22 mouse cellular contexts compared by ENCODE assay signal in the genomic region with DNA sequence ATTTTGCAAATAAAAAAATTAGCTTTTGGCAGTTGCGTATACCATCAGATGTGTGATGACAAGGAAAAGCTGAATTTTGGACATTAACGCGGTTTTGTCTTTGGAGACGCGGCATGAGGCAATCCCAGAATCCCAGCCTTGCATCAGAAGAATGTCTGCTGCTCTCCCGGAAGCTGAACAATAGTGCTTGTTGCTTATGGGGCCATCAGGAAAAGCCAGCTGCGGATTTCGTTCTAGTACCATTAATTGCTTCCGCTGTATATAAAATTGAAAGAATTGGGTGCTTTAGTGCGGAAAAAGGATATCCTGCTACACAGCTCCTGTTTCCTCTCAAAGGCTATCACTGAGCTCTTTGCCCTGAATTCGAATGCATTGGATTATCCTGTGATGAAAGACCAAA. TPM values are rescaled to one million over a fixed set of nuclear protein-coding genes. Genes with fewer than 3 reads are reported as not detected.
DNase-seq lines count a peak whose midpoint lies in the region; ATAC-seq and TF ChIP-seq lines count a peak whose summit lies in the region.
"Had no signal": no experiment of that assay in that cellular context is flagged by ENCODE, and none has a peak within 500 bp of the region (broad histone marks: within the 10 kb centered on the region; RNA-seq: fewer than 3 reads in every experiment).

No protein-coding gene starts in this region.

- no peak overlapping the region for H3K4me2 ChIP-seq in embryonic facial prominence, embryonic 14.5 days (ENCODE audit: low read depth, low read length)
- H3K4me2 ChIP-seq in limb, embryonic 14.5 days (replicated peaks; ENCODE audit: low read depth, low read length, severe bottlenecking): no peak overlapping the region
- H3K4me2 ChIP-seq in midbrain, embryonic 15.5 days: no peak overlapping the region
- no peak overlapping the region for H3K4me2 ChIP-seq in hindbrain, embryonic 14.5 days (replicated peaks)
- H3K4me2 ChIP-seq: embryonic facial prominence, embryonic 12.5 days; limb, embryonic 15.5 days; midbrain, embryonic 12.5 days had no signal

- no peak overlapping the region for H3K27ac ChIP-seq in embryonic facial prominence, embryonic 14.5 days (replicated peaks; ENCODE audit: low read depth, low read length)
- H3K27ac ChIP-seq in embryonic facial prominence, embryonic 10.5 days (replicated peaks): no peak overlapping the region
- no peak overlapping the region for H3K27ac ChIP-seq in limb, embryonic 14.5 days (replicated peaks; ENCODE audit: low read depth, low read length)
- H3K27ac ChIP-seq in limb, embryonic 10.5 days: no peak overlapping the region
- 0 out of 2 replicates have a peak overlapping the region, but pooled peaks have one; percentile 63 for H3K27ac ChIP-seq in midbrain, embryonic 15.5 days
- no peak overlapping the region for H3K27ac ChIP-seq in midbrain, embryonic 10.5 days (replicated peaks)
- H3K27ac ChIP-seq in thymus, adult 2 months (ENCODE audit: control insufficient read depth, insufficient read depth, low read length): no peak overlapping the region
- H3K27ac ChIP-seq in hindbrain, embryonic 14.5 days: no peak overlapping the region
- H3K27ac ChIP-seq: embryonic facial prominence, embryonic 12.5 days; hindbrain, postnatal 0 days; limb, embryonic 15.5 days; macrophage; midbrain, embryonic 12.5 days had no signal

- H3K9me3 ChIP-seq in embryonic facial prominence, embryonic 14.5 days (ENCODE audit: control insufficient read depth, low read length): no peaks in the 10 kb centered on the region
- H3K9me3 ChIP-seq in embryonic facial prominence, embryonic 10.5 days: no peaks in the 10 kb centered on the region
- H3K9me3 ChIP-seq in limb, embryonic 14.5 days (ENCODE audit: control insufficient read depth, low read length): no peaks in the 10 kb centered on the region
- no peaks in the 10 kb centered on the region for H3K9me3 ChIP-seq in limb, embryonic 10.5 days (replicated peaks)
- no peaks in the 10 kb centered on the region for H3K9me3 ChIP-seq in midbrain, embryonic 15.5 days
- no peaks in the 10 kb centered on the region for H3K9me3 ChIP-seq in midbrain, embryonic 10.5 days (replicated peaks)
- no peaks in the 10 kb centered on the region for H3K9me3 ChIP-seq in hindbrain, embryonic 14.5 days (ENCODE audit: control insufficient read depth, low read length)
- H3K9me3 ChIP-seq: embryonic facial prominence, embryonic 12.5 days; limb, embryonic 15.5 days; midbrain, embryonic 12.5 days had no signal

- peak; percentile 32 for DNase-seq in embryonic facial prominence, embryonic 14.5 days (ENCODE audit: low spot score)
- DNase-seq in embryonic facial prominence, embryonic 10.5 days (ENCODE audit: low spot score): no peak
- peak; percentile 15 for DNase-seq in limb, embryonic 14.5 days (ENCODE audit: low spot score)
- no peak for DNase-seq in limb, embryonic 10.5 days (ENCODE audit: low spot score)
- DNase-seq in midbrain, embryonic 10.5 days (ENCODE audit: low spot score): no peak
- DNase-seq in thymus, adult 2 months: no peak
- no peak for DNase-seq in hindbrain, embryonic 14.5 days (ENCODE audit: low spot score)
- DNase-seq: adrenal gland, adult 2 months; cerebellum, adult 18-20 months; cerebellum, postnatal 36 days; heart, postnatal 4 days; right cerebral cortex, adult 18-20 months had no signal

- H3K27me3 ChIP-seq in embryonic facial prominence, embryonic 14.5 days (replicated peaks; ENCODE audit: control insufficient read depth, insufficient read depth, low read length): no peaks in the 10 kb centered on the region
- no peaks in the 10 kb centered on the region for H3K27me3 ChIP-seq in embryonic facial prominence, embryonic 10.5 days (replicated peaks; ENCODE audit: low read depth, poor library complexity, severe bottlenecking)
- H3K27me3 ChIP-seq in limb, embryonic 14.5 days (ENCODE audit: control insufficient read depth, insufficient read depth, low read length): no peaks in the 10 kb centered on the region
- no peaks in the 10 kb centered on the region for H3K27me3 ChIP-seq in limb, embryonic 10.5 days (ENCODE audit: low read depth, poor library complexity, severe bottlenecking)
- H3K27me3 ChIP-seq in midbrain, embryonic 15.5 days (replicated peaks): no peaks in the 10 kb centered on the region
- 0 out of 2 replicates have a peak, but pooled peaks cover 3% of the 10 kb centered on the region for H3K27me3 ChIP-seq in midbrain, embryonic 10.5 days (ENCODE audit: low read depth, poor library complexity, severe bottlenecking)
- H3K27me3 ChIP-seq in thymus, adult 2 months (ENCODE audit: control insufficient read depth, insufficient read depth, low read length): no peaks in the 10 kb centered on the region
- H3K27me3 ChIP-seq in hindbrain, embryonic 14.5 days (ENCODE audit: control insufficient read depth, insufficient read depth, low read length): no peaks in the 10 kb centered on the region
- H3K27me3 ChIP-seq: embryonic facial prominence, embryonic 12.5 days; limb, embryonic 15.5 days; midbrain, embryonic 12.5 days had no signal

- ATAC-seq in embryonic facial prominence, embryonic 14.5 days (ENCODE audit: low read depth): no peak
- no peak for ATAC-seq in limb, embryonic 14.5 days (ENCODE audit: low FRiP score, low read depth)
- no peak for ATAC-seq in midbrain, embryonic 15.5 days (replicated peaks)
- ATAC-seq in hindbrain, embryonic 14.5 days (ENCODE audit: low FRiP score): no peak
- ATAC-seq: hindbrain, postnatal 0 days had no signal

- no peaks in the 10 kb centered on the region for H3K36me3 ChIP-seq in embryonic facial prominence, embryonic 14.5 days (ENCODE audit: control insufficient read depth, insufficient read depth, low read length)
- no peaks in the 10 kb centered on the region for H3K36me3 ChIP-seq in embryonic facial prominence, embryonic 10.5 days (replicated peaks)
- H3K36me3 ChIP-seq in limb, embryonic 14.5 days (ENCODE audit: control insufficient read depth, insufficient read depth, low read length): no peaks in the 10 kb centered on the region
- H3K36me3 ChIP-seq in limb, embryonic 10.5 days: no peaks in the 10 kb centered on the region
- H3K36me3 ChIP-seq in midbrain, embryonic 15.5 days (replicated peaks): no peaks in the 10 kb centered on the region
- H3K36me3 ChIP-seq in midbrain, embryonic 10.5 days: no peaks in the 10 kb centered on the region
- no peaks in the 10 kb centered on the region for H3K36me3 ChIP-seq in thymus, adult 2 months (ENCODE audit: control insufficient read depth, insufficient read depth, low read length)
- no peaks in the 10 kb centered on the region for H3K36me3 ChIP-seq in hindbrain, embryonic 14.5 days (replicated peaks; ENCODE audit: control insufficient read depth, insufficient read depth)
- H3K36me3 ChIP-seq: embryonic facial prominence, embryonic 12.5 days; limb, embryonic 15.5 days; midbrain, embryonic 12.5 days had no signal

- TF ChIP-seq CTCF in thymus, adult 2 months (IDR thresholded peaks at IDR 0.05; ENCODE audit: borderline replicate concordance, control insufficient read depth, extremely low read depth, insufficient read depth, low read length, poor library complexity): no peak

- H3K9ac ChIP-seq in embryonic facial prominence, embryonic 14.5 days (ENCODE audit: low read depth, low read length): no peak overlapping the region
- H3K9ac ChIP-seq in limb, embryonic 14.5 days (ENCODE audit: low read depth, low read length, severe bottlenecking): no peak overlapping the region
- no peak overlapping the region for H3K9ac ChIP-seq in midbrain, embryonic 15.5 days
- H3K9ac ChIP-seq in hindbrain, embryonic 14.5 days: no peak overlapping the region
- H3K9ac ChIP-seq: embryonic facial prominence, embryonic 12.5 days; limb, embryonic 15.5 days; midbrain, embryonic 12.5 days had no signal

- 67% methylated on average over 11 of the region's 11 CpGs for WGBS in embryonic facial prominence, embryonic 14.5 days
- 79% methylated on average over 11 of the region's 11 CpGs for WGBS in embryonic facial prominence, embryonic 10.5 days
- 66% methylated on average over 11 of the region's 11 CpGs for WGBS in limb, embryonic 14.5 days
- WGBS in limb, embryonic 10.5 days: 79% methylated on average over 11 of the region's 11 CpGs
- WGBS in midbrain, embryonic 15.5 days: 59% methylated on average over 11 of the region's 11 CpGs
- WGBS in midbrain, embryonic 10.5 days: 83% methylated on average over 11 of the region's 11 CpGs
- 15% methylated on average over 11 of the region's 11 CpGs for WGBS in thymus, adult 2 months
- 77% methylated on average over 11 of the region's 11 CpGs for WGBS in hindbrain, embryonic 14.5 days

- peaks cover 11% of the 10 kb centered on the region for H3K4me1 ChIP-seq in embryonic facial prominence, embryonic 14.5 days (ENCODE audit: control insufficient read depth, insufficient read depth, low read length)
- H3K4me1 ChIP-seq in embryonic facial prominence, embryonic 10.5 days: peaks cover 20% of the 10 kb centered on the region
- peaks cover 19% of the 10 kb centered on the region; the same call in 1 of the 2 replicates for H3K4me1 ChIP-seq in limb, embryonic 14.5 days (ENCODE audit: control insufficient read depth, insufficient read depth, low read length)
- H3K4me1 ChIP-seq in limb, embryonic 10.5 days: peaks cover 15% of the 10 kb centered on the region
- peaks cover 13% of the 10 kb centered on the region for H3K4me1 ChIP-seq in midbrain, embryonic 15.5 days
- H3K4me1 ChIP-seq in midbrain, embryonic 10.5 days: peaks cover 21% of the 10 kb centered on the region
- no peaks in the 10 kb centered on the region for H3K4me1 ChIP-seq in thymus, adult 2 months (replicated peaks; ENCODE audit: control insufficient read depth, insufficient read depth, low read length)
- H3K4me1 ChIP-seq in hindbrain, embryonic 14.5 days (replicated peaks; ENCODE audit: control insufficient read depth, insufficient read depth, low read length): 0 out of 2 replicates have a peak, but pooled peaks cover 10% of the 10 kb centered on the region

- no peak overlapping the region for H3K4me3 ChIP-seq in embryonic facial prominence, embryonic 14.5 days (ENCODE audit: low read depth, low read length)
- no peak overlapping the region for H3K4me3 ChIP-seq in embryonic facial prominence, embryonic 10.5 days
- H3K4me3 ChIP-seq in limb, embryonic 14.5 days (replicated peaks; ENCODE audit: low read length): no peak overlapping the region
- H3K4me3 ChIP-seq in limb, embryonic 10.5 days: no peak overlapping the region
- no peak overlapping the region for H3K4me3 ChIP-seq in midbrain, embryonic 15.5 days
- no peak overlapping the region for H3K4me3 ChIP-seq in midbrain, embryonic 10.5 days
- no peak overlapping the region for H3K4me3 ChIP-seq in thymus, adult 2 months (ENCODE audit: control insufficient read depth, insufficient read depth, low read length)
- H3K4me3 ChIP-seq in hindbrain, embryonic 14.5 days (replicated peaks; ENCODE audit: low read length): no peak overlapping the region
- H3K4me3 ChIP-seq: embryonic facial prominence, embryonic 12.5 days; limb, embryonic 15.5 days; midbrain, embryonic 12.5 days had no signal

- TF ChIP-seq POLR2A in limb, embryonic 14.5 days (IDR thresholded peaks at IDR 0.05; ENCODE audit: borderline replicate concordance, extremely low read depth, insufficient read depth, insufficient read length): no peak
- TF ChIP-seq POLR2A in thymus, adult 2 months (IDR thresholded peaks at IDR 0.05; ENCODE audit: control insufficient read depth, extremely low read depth, insufficient read depth, low read length, poor library complexity): no peak

RNA-seq across cellular contexts. Expression of a gene that starts 8.8 kb away (rescaled TPM):
- 65.0 and 68.7 TPM in 2 replicates for polyA plus RNA-seq in embryonic facial prominence, embryonic 14.5 days (2014; fragmentation: Nextera tagmentation; extraction: Ambion mirVana)
- 50.7 and 52.8 TPM in 2 replicates for polyA plus RNA-seq in embryonic facial prominence, embryonic 10.5 days (2016; fragmentation: Nextera tagmentation; extraction: Ambion mirVana)
- polyA plus RNA-seq in limb, embryonic 14.5 days (2012; rRNA removed): 44.3 TPM in 2 replicates
- 72.1 and 72.4 TPM in 2 replicates for polyA plus RNA-seq in limb, embryonic 14.5 days (2014; fragmentation: Nextera tagmentation; extraction: Ambion mirVana)
- 45.7 and 58.5 TPM in 2 replicates for polyA plus RNA-seq in limb, embryonic 10.5 days (2016; fragmentation: Nextera tagmentation; extraction: Ambion mirVana)
- polyA plus RNA-seq in midbrain, embryonic 15.5 days (2015; fragmentation: Nextera tagmentation; extraction: Ambion mirVana): 15.2 and 17.5 TPM in 2 replicates
- polyA plus RNA-seq in midbrain, embryonic 10.5 days (2016; fragmentation: Nextera tagmentation; extraction: Ambion mirVana): 38.1 and 38.7 TPM in 2 replicates
- 2.0 and 3.1 TPM in 2 replicates for polyA plus RNA-seq in thymus, adult 2 months (2012; rRNA removed)
- 25.7 and 26.3 TPM in 2 replicates for polyA plus RNA-seq in hindbrain, embryonic 14.5 days (2014; fragmentation: Nextera tagmentation; extraction: Ambion mirVana)

RNA-seq across cellular contexts. Expression of a gene that starts 10.7 kb away (rescaled TPM):
- polyA plus RNA-seq in embryonic facial prominence, embryonic 14.5 days (2014; fragmentation: Nextera tagmentation; extraction: Ambion mirVana): not detected in 2 replicates
- not detected in 2 replicates for polyA plus RNA-seq in embryonic facial prominence, embryonic 10.5 days (2016; fragmentation: Nextera tagmentation; extraction: Ambion mirVana)
- not detected in 2 replicates for polyA plus RNA-seq in limb, embryonic 14.5 days (2012; rRNA removed)
- not detected in 2 replicates for polyA plus RNA-seq in limb, embryonic 14.5 days (2014; fragmentation: Nextera tagmentation; extraction: Ambion mirVana)
- not detected in 2 replicates for polyA plus RNA-seq in limb, embryonic 10.5 days (2016; fragmentation: Nextera tagmentation; extraction: Ambion mirVana)
- polyA plus RNA-seq in midbrain, embryonic 15.5 days (2015; fragmentation: Nextera tagmentation; extraction: Ambion mirVana): not detected in 2 replicates
- not detected in 2 replicates for polyA plus RNA-seq in midbrain, embryonic 10.5 days (2016; fragmentation: Nextera tagmentation; extraction: Ambion mirVana)
- not detected in 2 replicates for polyA plus RNA-seq in thymus, adult 2 months (2012; rRNA removed)
- not detected in 2 replicates for polyA plus RNA-seq in hindbrain, embryonic 14.5 days (2014; fragmentation: Nextera tagmentation; extraction: Ambion mirVana)
- polyA plus RNA-seq: adrenal gland, adult 2 months; embryonic facial prominence, embryonic 12.5 days; heart, embryonic 14.5 days; hindbrain, postnatal 0 days; large intestine, adult 2 months; limb, embryonic 15.5 days; macrophage; midbrain, embryonic 12.5 days; neural tube, embryonic 11.5 days; small intestine, adult 2 months had no signal

Comparison
In these comparisons a context has a peak if more than half of its experiments do, and no peak if none do; other contexts are left out.
1. DNase-seq: peak in embryonic facial prominence, embryonic 14.5 days (single experiment) and limb, embryonic 14.5 days (single experiment); none in embryonic facial prominence, embryonic 10.5 days (single experiment), limb, embryonic 10.5 days (single experiment), midbrain, embryonic 10.5 days (single experiment), thymus, adult 2 months (single experiment) and hindbrain, embryonic 14.5 days (single experiment).